Mouse (Mus musculus) forebrain, embryonic 15.5 days (tissue): Measurements from ENCODE around the gene Ace2. TPM values are rescaled to one million over a fixed set of nuclear protein-coding genes. Genes with fewer than 3 reads are reported as not detected.

Experiments
- ATAC-seq: fragments of 200-750 bp; cut with Nextera tagmentation; replicated peaks from 2 replicates; pipeline ENCODE4 v1.8.0; 2017; ENCODE audit warnings: mild to moderate bottlenecking, moderate TSS enrichment, moderate library complexity
- H3K27ac ChIP-seq: fragments of 300-500 bp; sonication (generic); replicated peaks from 2 replicates; pipeline ENCODE4 v1.5.1; 2015; ENCODE audit warnings: mild to moderate bottlenecking, inconsistent platforms
- H3K27me3 ChIP-seq: fragments of 300-500 bp; sonication (generic); 2 replicates; pipeline ENCODE4 v1.6.1; 2015; ENCODE audit warnings: inconsistent platforms
- H3K36me3 ChIP-seq: fragments of 300-500 bp; sonication (generic); 2 replicates; pipeline ENCODE4 v1.6.1; 2015; ENCODE audit warnings: mild to moderate bottlenecking, inconsistent platforms
- H3K4me1 ChIP-seq: fragments of 300-500 bp; sonication (generic); 2 replicates; pipeline ENCODE4 v1.6.1; 2015; ENCODE audit warnings: inconsistent platforms
- H3K4me2 ChIP-seq: fragments of 300-500 bp; sonication (generic); replicated peaks from 2 replicates; pipeline ENCODE4 v1.6.1; 2015; ENCODE audit warnings: mild to moderate bottlenecking, inconsistent platforms
- H3K4me3 ChIP-seq: fragments of 300-500 bp; sonication (generic); 2 replicates; pipeline ENCODE4 v1.5.1; 2015; ENCODE audit warnings: mild to moderate bottlenecking, inconsistent platforms
- H3K9ac ChIP-seq: fragments of 300-500 bp; sonication (generic); replicated peaks from 2 replicates; pipeline ENCODE4 v1.6.1; 2015; ENCODE audit warnings: mild to moderate bottlenecking, inconsistent platforms
- H3K9me3 ChIP-seq: fragments of 300-500 bp; sonication (generic); 2 replicates; pipeline ENCODE4 v1.6.1; 2016; ENCODE audit warnings: inconsistent platforms
- WGBS: fragments of 180-500 bp; shearing (Covaris S2); methylation state at CpG from one replicate; pipeline ENCODE4 v1.1.7; 2015; ENCODE audit warnings: mixed read lengths; 5-methylcytosine and 5-hydroxymethylcytosine counted together
- polyA plus RNA-seq: library from polyadenylated mRNA; unstranded; fragments of >200 nt; fragmentation: Nextera tagmentation; extraction: Ambion mirVana; gene quantifications from 2 replicates; pipeline ENCODE4 v1.2.1, GENCODE M21; 2015

Ace2 gene
- 0.06 and 0.15 TPM in 2 replicates for polyA plus RNA-seq

DNA sequence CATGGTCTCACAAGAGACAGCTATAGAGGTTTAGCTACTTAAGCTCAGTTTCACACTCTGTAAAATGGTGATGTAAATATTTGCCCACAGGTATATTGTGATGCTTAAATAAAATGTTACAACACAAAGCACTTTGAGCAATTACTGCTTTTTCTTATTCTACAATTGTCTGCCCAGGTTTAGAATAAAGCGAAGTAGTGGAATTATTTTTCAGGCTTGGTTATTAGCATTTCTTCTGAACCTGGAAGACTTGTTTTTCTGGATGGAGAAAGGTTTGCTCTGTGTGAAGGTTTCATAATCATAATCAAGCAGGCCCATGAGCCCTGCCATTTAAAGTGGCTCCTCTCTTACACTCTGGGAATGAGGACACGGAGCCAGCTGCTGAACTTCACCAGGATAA, at the start of gene Ace2:
TSS of gene Ace2 (plus strand) at position 301 of the 400 bp plus-strand sequence.
- Histone ChIP-seq H3K36me3 (no peaks in the 10 kb centered on the region), H3K27ac (no peak within 1 kb of the TSS), H3K4me1 (no peaks in the 10 kb centered on the region), H3K4me3 (no peak within 1 kb of the TSS), H3K9me3 (no peaks in the 10 kb centered on the region), H3K9ac (no peak within 1 kb of the TSS), H3K27me3 (no peaks in the 10 kb centered on the region; the same call in 1 of the 2 replicates), H3K4me2 (no peak within 1 kb of the TSS)
- 91% methylated on average over 2 of the region's 2 CpGs for whole genome bisulfite sequencing
- no peak for ATAC-seq

DNA sequence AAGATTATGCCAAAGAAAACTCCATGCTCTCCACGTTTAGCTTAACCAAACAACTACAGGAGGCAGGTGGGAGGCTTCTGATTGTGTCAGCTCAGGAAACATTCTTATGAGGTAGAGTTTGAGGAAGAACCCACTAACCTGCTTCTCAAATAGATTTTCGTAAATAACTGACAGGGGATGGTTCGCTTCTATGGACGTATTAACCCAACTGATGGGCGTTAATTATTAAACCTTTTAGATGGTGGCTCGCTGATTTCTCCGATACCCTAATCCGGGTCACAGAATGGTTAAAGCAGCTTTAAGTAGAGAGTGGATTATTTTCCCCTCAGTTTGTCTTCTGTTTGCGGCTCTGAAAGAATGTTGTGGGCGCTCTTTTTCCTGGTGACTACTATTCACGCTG, 49.2 kb upstream of the Ace2 start:
- no peak overlapping the region for H3K9ac ChIP-seq
- 59% methylated on average over 11 of the region's 11 CpGs for WGBS
- ATAC-seq = no peak

DNA sequence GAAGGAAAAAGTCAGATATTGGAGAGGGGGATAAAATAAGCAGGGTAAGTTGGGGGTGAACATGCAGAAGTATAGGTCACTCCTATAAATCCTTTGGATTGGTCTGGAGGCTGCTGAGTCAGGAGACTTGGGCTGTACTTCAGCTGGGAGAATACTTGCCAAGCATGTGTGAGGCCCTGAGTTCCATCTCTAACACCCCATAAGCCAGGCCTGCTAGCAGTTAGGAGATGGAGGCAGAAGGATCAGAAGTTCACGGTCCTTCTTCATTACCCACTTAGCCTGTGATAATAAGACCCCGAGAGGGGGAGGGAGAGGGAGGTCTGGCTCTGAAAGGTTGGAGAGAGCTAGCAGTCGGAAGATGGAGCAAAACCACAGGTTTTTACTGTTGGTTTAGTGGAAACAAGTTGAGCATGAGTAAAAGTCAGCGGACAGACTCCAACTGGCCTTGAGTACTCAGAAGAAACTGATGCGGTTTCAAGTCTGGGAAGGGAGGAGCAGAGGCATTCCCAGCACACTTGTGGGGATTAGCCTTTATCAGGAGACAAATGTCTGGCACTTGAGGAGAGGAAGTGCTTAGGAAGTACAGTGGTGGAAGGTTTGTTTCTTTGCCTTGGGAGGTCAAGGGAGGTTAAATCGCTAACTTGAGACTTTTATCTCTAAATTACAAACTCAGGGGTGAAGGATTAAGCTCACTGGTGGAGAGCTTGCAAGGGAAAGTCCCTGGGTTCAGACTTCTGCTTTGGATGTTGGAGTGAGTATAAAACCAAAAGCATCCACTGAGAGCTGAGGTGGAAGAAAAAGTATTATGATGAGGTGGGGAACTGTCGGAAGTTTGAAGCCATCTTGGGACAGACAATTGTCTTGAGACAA, 46.6 kb upstream of the Ace2 start:
- H3K27ac ChIP-seq = no peak overlapping the region
- no peaks in the 10 kb centered on the region for H3K4me1 ChIP-seq
- no peaks in the 10 kb centered on the region for H3K36me3 ChIP-seq
- 66% methylated on average over 7 of the region's 7 CpGs for WGBS
- no peaks in the 10 kb centered on the region for H3K9me3 ChIP-seq
- no peaks in the 10 kb centered on the region for H3K27me3 ChIP-seq
- no peak overlapping the region for H3K4me3 ChIP-seq
- no peak overlapping the region for H3K4me2 ChIP-seq
- H3K9ac ChIP-seq = no peak overlapping the region
- no peak for ATAC-seq

More for the DNA sequence above, 49.2 kb upstream of the Ace2 start:
- Histone ChIP-seq H3K27ac (no peak overlapping the region), H3K9me3 (no peaks in the 10 kb centered on the region), H3K4me2 (no peak overlapping the region), H3K36me3 (no peaks in the 10 kb centered on the region), H3K4me3 (no peak overlapping the region), H3K4me1 (no peaks in the 10 kb centered on the region), H3K27me3 (no peaks in the 10 kb centered on the region)

DNA sequence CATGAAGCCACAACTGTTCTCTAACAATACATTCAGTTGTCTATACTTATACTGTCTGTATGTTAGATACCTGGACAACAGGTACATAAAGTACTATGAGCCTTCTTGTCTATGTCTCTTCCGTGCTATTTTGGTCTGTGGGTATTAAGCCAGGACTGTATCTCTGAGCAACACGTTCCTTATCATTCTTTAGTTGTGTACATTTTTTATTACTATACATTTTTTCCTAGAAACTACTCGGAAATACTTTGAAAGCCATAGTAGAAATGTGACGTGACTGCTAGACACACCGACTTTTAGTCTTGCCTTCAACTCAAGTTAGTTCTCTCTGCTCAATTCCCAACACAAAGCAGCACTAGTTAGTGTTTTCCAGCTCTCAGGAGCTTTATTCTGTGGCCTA, 45.7 kb upstream of the Ace2 start:
- Histone ChIP-seq H3K4me1 (no peaks in the 10 kb centered on the region), H3K27me3 (no peaks in the 10 kb centered on the region), H3K36me3 (no peaks in the 10 kb centered on the region), H3K27ac (no peak overlapping the region), H3K4me3 (no peak overlapping the region), H3K4me2 (no peak overlapping the region), H3K9me3 (no peaks in the 10 kb centered on the region), H3K9ac (no peak overlapping the region)
- ATAC-seq = no peak
- WGBS = 89% methylated on average over 5 of the region's 5 CpGs

DNA sequence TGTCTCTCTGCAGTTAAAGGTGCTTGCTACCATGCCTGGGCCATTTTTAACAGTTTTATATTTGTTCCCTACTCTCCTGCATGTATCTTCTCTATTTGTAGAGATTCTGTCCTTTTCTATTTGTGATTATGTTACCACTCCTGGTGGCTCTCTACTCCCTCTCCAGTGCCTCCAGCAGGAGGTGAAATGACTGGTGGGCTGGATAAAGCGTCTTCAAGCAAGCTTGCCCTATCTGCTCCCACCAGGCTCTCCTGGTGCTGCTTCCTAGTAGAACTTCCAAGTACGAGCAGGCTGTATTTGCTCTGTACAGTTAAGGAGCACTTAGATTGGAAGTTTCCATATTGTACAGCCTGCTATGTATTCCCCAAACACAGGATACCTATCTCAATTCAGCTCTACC, 43.3 kb upstream of the Ace2 start:
- Histone ChIP-seq H3K27me3 (no peaks in the 10 kb centered on the region), H3K4me1 (no peaks in the 10 kb centered on the region), H3K36me3 (no peaks in the 10 kb centered on the region), H3K4me2 (no peak overlapping the region), H3K27ac (no peak overlapping the region), H3K4me3 (no peak overlapping the region), H3K9me3 (no peaks in the 10 kb centered on the region), H3K9ac (no peak overlapping the region)
- 77% methylated on average over 2 of the region's 2 CpGs for WGBS
- ATAC-seq = no peak

DNA sequence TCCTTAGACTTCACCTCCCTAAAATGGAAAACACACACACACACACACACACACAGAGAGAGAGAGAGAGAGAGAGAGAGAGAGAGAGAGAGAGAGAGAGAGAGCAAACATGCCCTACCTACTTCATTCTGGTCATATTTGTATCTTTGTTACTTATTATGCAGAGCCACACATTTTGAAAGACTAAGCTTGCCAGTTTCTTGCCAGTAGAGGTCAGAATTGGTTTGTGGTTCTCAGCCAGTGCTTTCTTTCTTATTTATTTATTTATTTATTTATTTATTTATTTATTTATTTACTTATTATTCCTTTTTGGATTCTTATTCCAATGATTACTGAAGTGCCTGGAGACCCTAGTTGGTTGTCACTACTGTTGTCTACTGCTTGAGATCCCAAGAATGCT, 37.6 kb upstream of the Ace2 start:
- Histone ChIP-seq H3K4me1 (no peaks in the 10 kb centered on the region), H3K27ac (no peak overlapping the region), H3K4me3 (no peak overlapping the region), H3K9ac (no peak overlapping the region), H3K27me3 (no peaks in the 10 kb centered on the region), H3K9me3 (no peaks in the 10 kb centered on the region), H3K36me3 (no peaks in the 10 kb centered on the region), H3K4me2 (no peak overlapping the region)
- no peak for ATAC-seq

DNA sequence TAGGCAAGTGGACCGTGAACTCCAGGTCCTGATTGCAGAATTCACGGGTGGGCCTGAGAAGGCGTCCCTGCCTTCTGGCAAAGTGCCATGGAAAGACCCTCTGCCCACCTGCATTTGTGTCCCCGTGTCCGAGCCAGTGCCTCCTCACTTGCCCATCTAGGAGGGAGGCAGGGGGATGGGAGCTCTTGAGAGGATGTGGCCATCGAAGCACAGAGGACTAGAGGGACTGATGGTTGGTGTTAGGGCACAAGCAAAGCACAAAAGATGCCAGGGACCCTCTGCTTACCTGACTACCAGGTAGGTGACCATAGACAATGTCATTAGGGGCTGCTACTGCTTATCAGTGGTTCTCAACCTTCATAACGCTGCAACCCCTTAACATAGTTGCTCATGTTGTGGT, 36.9 kb upstream of the Ace2 start:
- H3K4me1 ChIP-seq = no peaks in the 10 kb centered on the region
- no peaks in the 10 kb centered on the region for H3K36me3 ChIP-seq
- H3K27ac ChIP-seq = no peak overlapping the region
- H3K9me3 ChIP-seq = no peaks in the 10 kb centered on the region
- no peak overlapping the region for H3K4me2 ChIP-seq
- no peaks in the 10 kb centered on the region for H3K27me3 ChIP-seq
- ATAC-seq = no peak
- WGBS = 85% methylated on average over 7 of the region's 7 CpGs
- H3K4me3 ChIP-seq = no peak overlapping the region
- H3K9ac ChIP-seq = no peak overlapping the region

DNA sequence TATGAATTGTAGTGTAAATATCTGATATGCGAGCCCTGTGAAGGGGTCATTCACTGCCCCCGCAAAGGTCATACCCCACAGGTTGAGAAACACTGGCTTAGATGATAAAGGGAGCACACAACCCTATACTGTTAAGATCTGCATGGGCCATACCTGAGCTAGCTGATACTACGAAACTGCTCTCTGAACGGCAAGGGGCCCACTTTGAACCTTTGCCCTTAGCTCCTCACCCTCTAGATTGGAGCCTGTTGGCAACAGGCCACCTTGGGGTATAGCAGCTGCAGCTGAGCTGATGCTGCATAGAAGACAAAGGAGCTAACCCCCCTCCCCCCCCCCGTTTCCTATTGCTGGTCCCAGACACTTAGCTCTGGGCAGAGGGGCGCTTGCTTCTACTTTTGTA, 36.5 kb upstream of the Ace2 start:
- 65% methylated on average over 6 of the region's 6 CpGs for WGBS
- H3K27ac ChIP-seq = no peak overlapping the region
- 0 out of 2 replicates have a peak, but pooled peaks have one; percentile 29 for ATAC-seq

DNA sequence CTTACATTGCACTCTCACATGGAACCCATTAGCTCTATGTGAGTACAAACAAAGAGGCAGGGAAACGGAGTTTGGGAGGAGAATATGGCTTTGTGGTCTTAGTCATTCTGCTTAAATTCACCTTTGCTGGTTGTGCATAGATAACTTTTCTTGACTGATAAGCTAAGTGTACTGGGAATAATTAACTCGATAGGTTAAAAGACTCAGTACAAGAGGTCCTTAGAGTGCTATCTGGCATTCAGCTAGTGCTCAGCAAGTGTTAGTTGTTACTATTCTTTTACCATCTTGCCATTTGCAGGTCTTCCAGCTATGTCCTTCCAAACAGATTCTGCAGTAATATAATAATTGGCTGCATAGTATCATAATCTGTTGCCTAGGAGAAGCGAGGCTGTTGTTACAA, 28.0 kb upstream of the Ace2 start:
- Histone ChIP-seq H3K4me2 (no peak overlapping the region), H3K36me3 (no peaks in the 10 kb centered on the region), H3K4me1 (no peaks in the 10 kb centered on the region), H3K9ac (no peak overlapping the region), H3K4me3 (no peak overlapping the region), H3K27ac (no peak overlapping the region), H3K27me3 (no peaks in the 10 kb centered on the region), H3K9me3 (no peaks in the 10 kb centered on the region)
- no peak for ATAC-seq
- WGBS = 84% methylated on average over 3 of the region's 3 CpGs

More for the DNA sequence above, 36.5 kb upstream of the Ace2 start:
- no peaks in the 10 kb centered on the region for H3K27me3 ChIP-seq
- no peaks in the 10 kb centered on the region for H3K4me1 ChIP-seq
- H3K9me3 ChIP-seq = no peaks in the 10 kb centered on the region
- no peak overlapping the region for H3K4me2 ChIP-seq
- no peak overlapping the region for H3K4me3 ChIP-seq
- no peak overlapping the region for H3K9ac ChIP-seq
- H3K36me3 ChIP-seq = no peaks in the 10 kb centered on the region

DNA sequence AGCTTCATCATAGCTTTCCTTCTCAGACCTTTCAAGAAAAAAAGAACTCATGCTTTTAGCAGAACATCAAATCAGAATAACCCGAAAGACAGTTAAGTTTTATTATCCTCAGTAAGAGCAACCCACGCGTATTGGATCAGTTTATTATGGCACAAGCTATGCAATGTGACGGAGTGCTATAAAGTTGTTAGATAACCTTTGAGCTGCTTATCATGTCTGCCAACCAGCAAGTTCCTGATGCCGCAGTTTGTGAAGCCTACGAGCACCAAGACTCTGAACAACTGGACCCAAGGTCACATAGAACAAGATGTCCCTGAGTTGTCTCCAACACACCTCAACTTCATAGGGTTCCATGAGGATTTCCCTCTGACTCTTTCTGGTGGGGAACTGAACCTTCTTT, 25.4 kb upstream of the Ace2 start:
- Histone ChIP-seq H3K27me3 (no peaks in the 10 kb centered on the region), H3K36me3 (no peaks in the 10 kb centered on the region), H3K4me2 (no peak overlapping the region), H3K4me3 (no peak overlapping the region), H3K27ac (no peak overlapping the region), H3K4me1 (no peaks in the 10 kb centered on the region), H3K9me3 (no peaks in the 10 kb centered on the region), H3K9ac (no peak overlapping the region)
- ATAC-seq = no peak
- whole genome bisulfite sequencing = 92% methylated on average over 6 of the region's 6 CpGs

DNA sequence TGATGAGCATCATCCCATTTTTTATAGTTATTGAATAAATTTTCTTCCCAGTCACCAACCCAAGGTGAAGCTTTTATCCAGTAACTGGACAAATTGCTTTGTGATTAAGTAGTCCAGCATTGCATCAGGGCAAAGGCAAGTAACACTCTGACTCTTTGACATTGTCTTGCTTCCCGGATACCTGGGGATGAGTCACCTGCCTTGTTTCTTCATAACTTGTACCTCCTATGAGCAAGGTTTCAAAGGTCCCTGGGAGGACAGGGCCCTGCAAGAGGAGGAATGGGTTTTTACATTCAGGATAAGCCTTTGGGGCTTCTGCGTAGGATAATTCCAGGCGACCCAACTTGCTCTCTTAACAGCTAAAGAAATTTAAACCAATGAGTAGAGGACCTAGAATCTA, 15.2 kb upstream of the Ace2 start:
- Histone ChIP-seq H3K9ac (no peak overlapping the region), H3K4me3 (no peak overlapping the region), H3K4me1 (no peaks in the 10 kb centered on the region), H3K36me3 (no peaks in the 10 kb centered on the region), H3K9me3 (no peaks in the 10 kb centered on the region), H3K27ac (no peak overlapping the region), H3K27me3 (no peaks in the 10 kb centered on the region), H3K4me2 (no peak overlapping the region)
- whole genome bisulfite sequencing = 96% methylated on average over 3 of the region's 3 CpGs
- ATAC-seq = no peak

DNA sequence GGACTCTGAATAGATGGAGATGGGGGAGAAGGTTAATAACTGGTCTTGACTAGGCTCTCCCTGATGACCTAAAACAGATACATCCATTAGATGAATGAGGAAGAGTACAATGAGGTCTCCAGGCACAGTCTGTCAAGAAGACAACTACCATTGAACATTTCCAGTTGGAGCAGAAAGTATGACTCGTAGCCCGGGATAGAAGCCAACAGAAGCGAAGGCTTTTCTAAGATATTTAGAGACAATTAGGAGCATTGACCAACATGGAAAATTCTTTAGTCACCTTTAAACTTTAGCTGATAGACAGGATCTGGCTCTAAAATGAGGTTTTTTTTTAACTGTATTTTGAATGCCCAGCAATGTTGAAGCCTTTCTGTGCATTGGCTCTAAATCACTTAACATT, 5.6 kb upstream of the Ace2 start:
- no peak overlapping the region for H3K4me2 ChIP-seq
- no peaks in the 10 kb centered on the region for H3K4me1 ChIP-seq
- no peak overlapping the region for H3K27ac ChIP-seq
- H3K4me3 ChIP-seq = no peak overlapping the region
- 94% methylated on average over 3 of the region's 3 CpGs for WGBS
- no peaks in the 10 kb centered on the region for H3K27me3 ChIP-seq
- no peaks in the 10 kb centered on the region for H3K9me3 ChIP-seq
- H3K9ac ChIP-seq = no peak overlapping the region
- no peak for ATAC-seq
- no peaks in the 10 kb centered on the region for H3K36me3 ChIP-seq

DNA sequence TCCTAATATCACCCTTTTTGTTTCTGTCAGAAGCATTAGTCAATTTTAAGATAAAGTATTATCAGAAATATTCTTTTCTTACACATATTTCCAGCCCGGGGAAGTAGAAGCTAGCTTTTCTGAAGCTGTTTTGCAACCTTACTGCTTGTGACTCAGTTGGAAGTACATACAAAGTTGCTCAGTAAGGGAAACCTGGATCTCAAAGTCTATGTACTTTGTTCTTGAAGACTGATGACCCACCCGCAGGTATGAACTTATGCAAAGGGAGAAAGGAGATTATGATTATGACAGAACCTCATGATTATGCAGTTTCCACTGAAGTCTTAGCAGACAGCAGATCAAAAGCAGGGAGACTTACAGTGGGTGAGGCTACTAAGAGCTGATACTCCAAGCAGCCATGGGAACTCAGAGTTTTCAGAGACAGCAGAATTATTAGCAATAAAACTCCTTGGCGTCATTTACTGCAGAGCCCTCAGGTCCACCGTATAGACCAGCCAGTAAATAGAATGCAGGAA, 3.8 kb upstream of the Ace2 start:
- no peaks in the 10 kb centered on the region for H3K36me3 ChIP-seq
- no peaks in the 10 kb centered on the region for H3K9me3 ChIP-seq
- 88% methylated on average over 4 of the region's 4 CpGs for WGBS
- ATAC-seq = no peak
- no peaks in the 10 kb centered on the region for H3K4me1 ChIP-seq
- no peak overlapping the region for H3K4me2 ChIP-seq
- H3K4me3 ChIP-seq = no peak overlapping the region
- no peaks in the 10 kb centered on the region; the same call in 1 of the 2 replicates for H3K27me3 ChIP-seq
- H3K27ac ChIP-seq = no peak overlapping the region
- no peak overlapping the region for H3K9ac ChIP-seq
